Mouse (Mus musculus): ENCODE measurements around the gene Ptn. TPM values are rescaled to one million over a fixed set of nuclear protein-coding genes. Genes with fewer than 3 reads are reported as not detected.

Gene Ptn
- polyA plus RNA-seq, 1 experiment, result 23.6 TPM

GRCm38 (mm10) chr6:36815992-36816391 is 6.0 kb upstream of the Ptn start:
- DNase-seq (ENCODE audit: low spot score), result no peak

- no peak for DNase-seq (ENCODE audit: low spot score)
Observed at GRCm38 (mm10) chr6:36812666-36813515, 2.9 kb upstream of the Ptn start.

DNA sequence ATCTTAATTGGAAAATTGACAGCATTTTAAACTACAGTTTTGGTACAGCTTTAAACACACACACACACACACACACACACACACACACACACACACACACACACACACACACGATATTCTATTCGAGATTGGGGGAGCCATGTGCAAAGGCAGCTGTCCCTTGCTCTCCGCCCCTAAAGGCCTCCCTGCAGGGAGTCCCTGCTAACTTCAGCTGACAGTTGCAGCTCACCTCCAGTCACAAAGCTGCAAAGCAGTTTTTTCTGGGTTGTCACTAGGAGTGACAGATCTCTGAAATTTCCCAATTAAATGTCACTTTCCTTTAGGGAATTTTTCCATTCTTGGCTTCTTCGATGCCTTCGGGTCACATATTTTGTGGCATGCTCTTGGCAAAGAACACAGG is 428 bp upstream of the Ptn start:
- no peak for DNase-seq (ENCODE audit: low spot score)

GRCm38 (mm10) chr6:36809311-36809726 is 701 bp downstream of the Ptn start:
- no peak for DNase-seq (ENCODE audit: low spot score)

DNA sequence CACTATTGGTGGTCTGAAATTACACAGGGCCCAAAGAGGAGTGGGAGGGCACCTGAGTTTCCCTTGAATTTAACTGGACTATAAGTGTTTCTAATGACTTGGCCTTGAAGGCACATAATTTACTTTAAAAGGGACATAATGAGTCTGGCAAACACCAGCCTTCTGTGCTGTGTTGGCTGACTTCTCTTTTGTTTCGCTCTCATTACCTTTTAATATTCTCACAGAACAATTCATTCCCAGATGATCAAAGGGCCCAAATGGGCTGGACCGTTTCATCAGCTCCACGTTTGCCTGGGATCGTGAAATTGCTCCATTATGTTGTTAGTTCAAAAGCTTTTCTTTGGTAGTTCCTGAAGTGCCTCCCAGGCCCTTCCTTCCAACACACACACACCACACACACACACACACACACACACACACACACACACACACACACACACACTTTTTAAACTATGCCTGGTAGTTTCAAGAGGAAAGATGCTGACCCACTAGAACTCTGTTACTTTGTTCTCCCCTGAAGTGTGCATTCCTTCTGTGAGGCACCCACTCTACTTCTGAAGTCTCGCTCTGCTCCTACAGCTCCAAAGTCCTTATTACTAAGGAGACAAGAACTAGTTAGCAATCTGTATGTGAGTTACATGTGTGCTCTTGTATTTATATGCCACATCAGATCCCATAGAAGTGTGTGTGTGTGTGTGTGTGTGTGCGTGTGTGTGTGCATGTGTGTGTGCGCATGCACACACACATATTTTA is 1.5 kb downstream of the Ptn start:
- DNase-seq (ENCODE audit: low spot score), result no peak

DNA sequence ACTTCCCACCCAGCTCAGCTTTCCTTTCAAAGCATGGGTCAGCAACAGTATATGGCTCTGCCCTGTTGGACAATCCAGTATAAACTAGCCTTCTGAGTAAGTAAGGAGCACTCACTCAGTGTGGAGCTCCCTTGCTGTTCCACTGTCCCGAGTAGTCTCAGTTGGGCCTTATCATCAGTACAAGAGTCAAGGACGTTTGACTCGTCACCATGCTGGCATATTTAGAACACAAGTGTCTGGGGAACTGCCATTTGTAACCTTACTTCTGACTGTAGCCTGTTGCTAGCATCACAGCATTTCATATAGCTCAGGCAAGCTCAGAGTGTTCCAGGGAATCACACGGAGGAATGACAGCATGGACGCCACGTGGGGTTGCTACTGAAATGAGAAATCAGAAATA is 3.1 kb downstream of the Ptn start:
- DNase-seq (ENCODE audit: low spot score), result no peak

DNA sequence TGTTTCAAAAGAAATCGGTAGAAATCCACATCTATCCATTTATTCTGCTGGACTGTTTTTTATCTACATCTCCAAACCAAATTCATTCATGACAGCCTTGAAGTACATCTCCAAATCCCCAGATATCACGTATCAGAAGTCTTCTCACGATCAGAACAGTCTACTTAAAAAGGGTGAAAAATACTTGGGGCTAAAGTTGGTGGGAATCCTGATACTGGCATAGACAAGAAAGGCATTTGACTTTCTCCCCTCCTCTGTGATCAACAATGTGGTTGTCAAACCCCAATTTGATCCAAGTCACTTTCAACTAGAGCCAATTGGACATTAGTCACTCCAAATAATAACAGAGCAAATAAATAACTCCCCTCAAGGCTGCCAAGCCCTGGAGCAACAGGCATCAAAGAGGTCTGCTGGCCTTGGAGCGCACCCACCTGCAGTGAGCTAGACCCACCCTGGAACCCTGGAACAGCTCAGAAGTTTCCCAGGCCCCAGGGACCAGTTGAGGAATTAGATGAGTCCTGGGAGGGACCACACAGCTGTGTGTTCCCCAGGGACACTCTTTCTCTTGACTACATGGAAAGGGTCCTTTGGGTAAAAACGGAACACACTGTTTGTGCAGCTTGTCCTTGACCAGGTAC is 9.6 kb downstream of the Ptn start:
- DNase-seq (ENCODE audit: low spot score), result no peak

DNA sequence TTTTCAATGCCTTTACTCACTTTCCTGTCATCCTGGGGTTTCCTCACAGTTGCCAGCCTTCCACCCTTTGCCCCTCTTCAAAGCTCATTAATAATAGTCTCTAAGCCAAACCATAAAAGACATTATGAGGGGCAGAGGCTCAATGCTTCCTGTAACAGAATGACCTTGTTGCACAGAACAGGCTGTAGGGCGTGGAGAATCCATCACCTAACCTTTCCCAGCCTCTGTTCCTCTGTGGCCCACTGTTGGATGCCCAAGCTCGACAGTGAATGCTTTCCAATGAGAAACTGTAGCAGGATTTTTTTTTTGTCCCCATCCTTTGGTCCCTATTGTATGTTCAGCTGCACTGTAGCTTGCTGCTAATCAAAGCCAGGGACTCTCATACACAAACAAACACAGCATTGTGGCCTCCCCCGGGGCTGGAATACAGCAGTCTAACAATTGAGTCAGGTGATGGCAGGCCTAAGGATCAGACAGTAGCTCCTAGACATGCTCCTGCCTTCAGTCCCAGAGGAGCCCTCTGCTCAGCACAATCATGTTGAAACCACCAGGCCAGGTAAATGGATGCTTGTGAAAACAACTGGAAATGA is 12.9 kb downstream of the Ptn start:
- no peak for DNase-seq (ENCODE audit: low spot score)

GRCm38 (mm10) chr6:36794535-36794934 is 15.5 kb downstream of the Ptn start:
- DNase-seq (ENCODE audit: low spot score), result no peak

DNA sequence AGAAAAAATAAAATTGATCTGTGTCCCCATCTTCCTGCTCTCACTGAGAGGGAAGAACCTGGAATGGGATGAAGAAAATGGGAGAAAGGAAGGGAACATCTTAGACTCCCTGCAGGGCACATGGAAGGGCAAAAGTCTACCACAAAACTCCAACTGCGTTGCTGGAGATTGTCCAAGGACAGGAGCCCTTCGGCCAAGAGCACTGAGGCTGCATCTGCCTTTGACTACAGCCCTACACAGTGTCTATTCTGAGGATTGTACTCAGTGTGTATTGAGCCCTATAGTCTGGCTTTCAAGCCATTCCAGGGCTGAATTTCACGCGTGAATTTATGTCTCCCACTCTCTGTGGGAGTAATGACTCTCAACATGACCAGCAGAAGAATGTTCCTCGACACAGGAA is 16.2 kb downstream of the Ptn start:
- DNase-seq (ENCODE audit: low spot score), result no peak

DNA sequence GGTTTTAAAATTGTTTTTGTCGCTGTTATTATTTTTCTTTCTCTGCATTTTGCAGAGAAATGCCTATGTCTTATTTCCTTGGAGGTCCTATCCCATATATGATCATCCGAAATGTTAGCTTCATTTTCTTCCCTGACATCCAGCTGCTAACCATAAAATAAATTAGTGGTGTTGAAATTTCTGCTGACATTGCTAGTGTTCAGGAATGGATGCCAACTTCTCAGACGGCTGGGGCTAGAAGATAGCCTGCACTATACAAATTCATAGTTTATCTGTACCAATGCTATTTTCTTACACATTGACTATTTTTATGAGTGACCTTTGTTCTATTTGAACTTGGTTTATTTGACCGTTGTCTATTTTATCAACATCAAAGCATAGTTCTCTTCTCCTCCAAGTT is 20.8 kb downstream of the Ptn start:
- DNase-seq (ENCODE audit: low spot score), result no peak

- DNase-seq (ENCODE audit: low spot score), result no peak
Observed at GRCm38 (mm10) chr6:36788576-36789191, 21.3 kb downstream of the Ptn start.

GRCm38 (mm10) chr6:36784682-36785208 is 25.3 kb downstream of the Ptn start:
- DNase-seq (ENCODE audit: low spot score), result no peak

DNA sequence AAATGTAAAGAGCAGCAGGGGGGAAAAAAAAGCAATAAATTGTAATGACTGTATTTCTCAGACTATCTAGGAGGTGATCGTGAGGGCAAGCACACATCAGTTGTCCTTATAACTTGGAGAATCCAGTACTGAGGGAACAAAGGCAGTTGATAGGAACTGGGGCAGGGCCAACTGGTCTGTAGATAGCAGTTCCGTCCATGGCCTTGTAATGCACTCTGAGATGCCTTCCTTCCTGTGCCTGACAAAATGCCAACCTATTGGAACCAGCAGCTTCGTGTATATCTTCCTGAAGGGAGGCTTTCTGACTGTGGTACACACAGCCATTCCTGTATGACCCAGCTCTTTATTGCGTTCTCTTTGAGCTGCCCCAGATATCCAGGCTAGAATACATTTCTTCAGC is 27.5 kb downstream of the Ptn start:
- DNase-seq (ENCODE audit: low spot score), result no peak

- no peak for DNase-seq (ENCODE audit: low spot score)
Observed at GRCm38 (mm10) chr6:36777567-36778337, 32.3 kb downstream of the Ptn start.

GRCm38 (mm10) chr6:36777039-36777438 is 33.0 kb downstream of the Ptn start:
- no peak for DNase-seq (ENCODE audit: low spot score)

DNA sequence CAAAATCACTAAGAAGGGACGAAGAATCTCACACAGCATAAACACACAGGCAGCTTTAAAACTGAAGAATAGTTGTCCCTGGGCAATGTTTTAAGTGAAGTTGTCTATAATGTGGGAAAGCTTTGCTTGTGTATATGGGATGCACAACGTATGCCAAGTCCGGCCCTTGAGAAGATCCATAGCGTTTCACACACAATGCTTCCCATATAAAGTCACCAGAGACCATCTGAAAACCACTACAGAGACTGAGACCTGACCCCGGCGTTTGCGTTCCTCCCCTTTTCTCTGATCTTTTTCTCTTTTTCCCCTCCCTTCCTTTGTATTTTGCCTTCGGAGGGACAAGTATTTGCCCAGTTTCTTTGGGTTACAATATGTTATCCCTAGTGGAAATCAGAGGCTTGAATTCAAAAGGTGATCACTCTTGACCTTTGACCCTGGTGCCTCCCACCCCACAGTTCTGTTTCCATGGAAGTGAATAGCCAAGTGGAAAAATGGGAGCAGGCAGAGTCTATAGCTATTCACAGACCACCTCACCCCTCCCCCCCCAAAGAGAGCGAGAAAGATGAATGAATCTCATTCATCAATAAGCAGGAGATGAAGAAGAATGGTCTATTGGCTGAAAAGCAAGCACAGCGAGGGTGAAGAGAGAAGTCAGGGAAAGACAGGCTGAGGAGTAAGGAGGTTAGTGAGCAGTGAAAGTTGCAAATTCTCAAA is 34.2 kb downstream of the Ptn start:
- DNase-seq (ENCODE audit: low spot score), result no peak

- no peak for DNase-seq (ENCODE audit: low spot score)
Observed at GRCm38 (mm10) chr6:36772541-36772940, 37.5 kb downstream of the Ptn start.

DNA sequence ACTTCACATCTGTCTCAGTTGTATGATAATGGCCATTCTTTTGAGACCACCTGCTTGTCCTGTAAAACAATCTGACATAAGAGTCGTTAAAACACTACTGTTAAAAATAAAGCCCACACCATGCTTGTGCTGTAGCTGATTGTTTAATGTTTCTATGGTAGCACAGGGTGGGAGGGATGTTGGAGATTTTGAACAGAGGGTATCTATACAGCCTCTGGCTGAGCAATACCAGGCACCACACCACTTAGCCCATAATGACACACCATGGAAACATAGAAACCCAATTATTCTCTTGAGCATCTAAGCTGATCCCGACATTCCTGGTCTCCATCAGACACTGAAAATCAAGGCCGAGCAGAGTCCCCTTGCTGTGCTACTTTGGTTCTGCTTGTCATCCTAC is 41.0 kb downstream of the Ptn start:
- DNase-seq (ENCODE audit: low spot score), result no peak

DNA sequence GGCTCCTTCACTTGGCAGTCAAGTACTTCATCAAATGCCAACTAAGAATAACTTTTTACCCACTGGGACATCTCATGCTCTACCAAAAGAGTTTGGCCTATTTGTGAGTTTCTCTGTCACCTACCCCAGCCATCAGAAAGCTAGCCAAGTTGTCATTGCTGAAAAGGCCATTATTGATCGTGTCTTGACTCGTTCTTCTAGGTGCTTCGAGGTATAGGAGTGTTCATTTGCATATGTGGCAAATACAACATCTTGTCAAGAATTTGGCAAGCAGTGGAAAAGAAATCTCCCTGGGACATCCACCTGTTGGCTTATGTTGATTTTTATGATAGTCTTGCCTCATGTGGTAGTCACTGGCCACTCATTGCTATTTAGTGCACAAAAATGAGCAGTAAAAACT is 43.1 kb downstream of the Ptn start:
- no peak for DNase-seq (ENCODE audit: low spot score)
